Mouse (Mus musculus) heart, embryonic 14.5 days (tissue): ENCODE results near the gene Naaladl2. TPM values are rescaled to one million over a fixed set of nuclear protein-coding genes. Genes with fewer than 3 reads are reported as not detected.

Experiments used
- ATAC-seq: fragments of 200-750 bp; cut with Nextera tagmentation; 2 replicates; pipeline ENCODE4 v1.8.0; 2017; ENCODE audit warnings: low read depth, moderate TSS enrichment; ENCODE audit not compliant: insufficient number of reproducible peaks, insufficient read depth, low FRiP score
- H3K27ac ChIP-seq, 2 experiments: fragments of 200-500 bp in 1 of 2; fragments of 300-500 bp in 1 of 2; sonication (generic) in 1 of 2; replicated peaks in 1 of 2; 2 replicates each; pipeline ENCODE4 v1.5.1; 2012 to 2014; ENCODE audit warnings: low read depth in 2 of 2, low read length in 2 of 2, control low read depth in 1 of 2, mild to moderate bottlenecking in 1 of 2, mixed read lengths in 1 of 2; ENCODE audit not compliant: control insufficient read depth in 1 of 2, insufficient read depth in 1 of 2
- H3K27me3 ChIP-seq: fragments of 300-500 bp; sonication (generic); 2 replicates; pipeline ENCODE4 v1.6.1; 2014; ENCODE audit warnings: mild to moderate bottlenecking, low read length, control low read depth; ENCODE audit not compliant: control insufficient read depth, insufficient read depth
- H3K36me3 ChIP-seq: fragments of 300-500 bp; sonication (generic); 2 replicates; pipeline ENCODE4 v1.6.1; 2014; ENCODE audit warnings: mild to moderate bottlenecking, control low read depth, low read length, mixed read lengths; ENCODE audit not compliant: control insufficient read depth, insufficient read depth
- H3K4me1 ChIP-seq, 2 experiments: fragments of 200-500 bp in 1 of 2; fragments of 300-500 bp in 1 of 2; sonication (generic) in 1 of 2; 2 replicates each; pipeline ENCODE4 v1.6.1; 2012 to 2014; ENCODE audit warnings: low read length in 2 of 2, control low read depth in 1 of 2, mixed read lengths in 1 of 2; ENCODE audit not compliant: control insufficient read depth in 2 of 2, insufficient read depth in 2 of 2
- H3K4me2 ChIP-seq: fragments of 300-500 bp; sonication (generic); 2 replicates; pipeline ENCODE4 v1.6.1; 2014; ENCODE audit warnings: mild to moderate bottlenecking, low read length
- H3K4me3 ChIP-seq, 2 experiments: fragments of 200-500 bp in 1 of 2; fragments of 300-500 bp in 1 of 2; sonication (generic) in 1 of 2; 2 replicates each; pipeline ENCODE4 v1.5.1; 2012 to 2014; ENCODE audit warnings: low read length in 2 of 2, mild to moderate bottlenecking in 2 of 2, control low read depth in 1 of 2, low read depth in 1 of 2, moderate library complexity in 1 of 2; ENCODE audit not compliant: control insufficient read depth in 1 of 2, insufficient read depth in 1 of 2
- H3K9ac ChIP-seq: fragments of 300-500 bp; sonication (generic); 2 replicates; pipeline ENCODE4 v1.6.1; 2014; ENCODE audit warnings: mild to moderate bottlenecking, low read length
- H3K9me3 ChIP-seq: fragments of 300-500 bp; sonication (generic); 2 replicates; pipeline ENCODE4 v1.6.1; 2016; ENCODE audit warnings: low read length, control low read depth; ENCODE audit not compliant: control insufficient read depth
- WGBS: fragments of 180-500 bp; shearing (Covaris S2); extraction: QIAGEN DNeasy Blood & Tissue Kit; methylation state at CpG from one replicate; pipeline ENCODE4 v1.1.7; 2014; 5-methylcytosine and 5-hydroxymethylcytosine counted together
- polyA plus RNA-seq: library from polyadenylated mRNA; unstranded; fragments of >200 nt; fragmentation: Nextera tagmentation; extraction: Ambion mirVana; gene quantifications from 2 replicates; pipeline ENCODE4 v1.2.1, GENCODE M21; 2014

Gene Naaladl2
- polyA plus RNA-seq, 1 experiment from 2014 or later: 3.1 TPM

GRCm38 (mm10) chr3:24787451-24788148, 356.5 kb downstream of the Naaladl2 start:
- Histone ChIP-seq H3K9me3 (no peaks in the 10 kb centered on the region), H3K27ac (no peak overlapping the region), H3K4me3 (no peak overlapping the region), H3K4me2 (no peak overlapping the region), H3K9ac (no peak overlapping the region), H3K36me3 (no peaks in the 10 kb centered on the region), H3K4me1 (peaks cover 5 to 6% of the 10 kb centered on the region in 2 experiments; a peak in 1 of 4 replicates), H3K27me3 (no peaks in the 10 kb centered on the region)
- no peak for ATAC-seq
- WGBS: 76% methylated on average over 1 of the region's 1 CpGs

DNA sequence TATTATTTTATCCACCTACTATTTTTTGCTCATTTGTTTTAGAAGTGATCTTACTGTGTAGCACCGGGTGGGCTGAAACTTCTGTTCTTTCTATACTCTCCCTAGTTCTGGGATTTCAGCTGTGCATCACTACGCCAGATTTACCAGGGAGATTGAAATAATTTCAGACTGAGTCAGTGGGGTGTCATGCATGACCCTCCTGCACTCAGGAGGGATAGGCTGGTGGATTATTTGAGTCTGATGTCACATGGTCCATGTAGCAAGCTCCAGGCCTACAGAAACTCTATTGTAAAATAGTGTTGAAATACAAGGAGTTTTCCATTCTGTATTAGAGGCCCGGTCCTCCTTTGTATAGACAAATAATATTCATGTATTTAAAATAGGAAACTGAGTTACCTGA, 360.0 kb downstream of the Naaladl2 start:
- no peak overlapping the region for H3K4me2 ChIP-seq
- H3K4me3 ChIP-seq: no peak overlapping the region
- peaks cover 5 to 6% of the 10 kb centered on the region in 2 experiments; a peak in 1 of 4 replicates for H3K4me1 ChIP-seq
- no peak for ATAC-seq
- H3K27me3 ChIP-seq: no peaks in the 10 kb centered on the region
- no peaks in the 10 kb centered on the region for H3K9me3 ChIP-seq
- H3K9ac ChIP-seq: no peak overlapping the region
- H3K36me3 ChIP-seq: no peaks in the 10 kb centered on the region
- H3K27ac ChIP-seq: no peak overlapping the region
- 86% methylated on average over 3 of the region's 3 CpGs for WGBS

DNA sequence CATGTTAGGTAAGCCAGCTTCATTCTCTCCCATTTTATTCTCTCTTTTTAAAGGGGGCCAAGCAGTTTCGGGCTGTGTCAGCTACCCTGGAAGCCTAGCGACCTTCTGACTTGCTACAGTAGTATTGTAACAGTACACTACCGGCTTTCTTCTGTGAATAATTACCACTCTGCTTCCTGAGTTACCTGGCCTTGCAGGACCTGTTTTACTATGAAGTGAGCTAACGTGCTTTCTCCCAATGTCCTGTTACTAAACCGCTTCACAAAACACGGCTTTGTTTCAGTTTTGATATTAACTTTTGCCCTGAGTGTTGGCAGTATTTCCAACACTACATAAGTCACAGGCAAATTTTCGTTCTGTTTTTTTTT, 360.6 kb downstream of the Naaladl2 start:
- no peak overlapping the region for H3K4me3 ChIP-seq
- no peak overlapping the region for H3K9ac ChIP-seq
- no peak for ATAC-seq
- WGBS: 65% methylated on average over 7 of the region's 7 CpGs
- no peaks in the 10 kb centered on the region for H3K9me3 ChIP-seq
- peak overlapping the region; percentile 56 for H3K4me2 ChIP-seq
- no peaks in the 10 kb centered on the region for H3K27me3 ChIP-seq
- H3K4me1 ChIP-seq: peaks cover 5 to 6% of the 10 kb centered on the region in 2 experiments; a peak in 1 of 4 replicates
- no peak overlapping the region for H3K27ac ChIP-seq
- no peaks in the 10 kb centered on the region for H3K36me3 ChIP-seq

GRCm38 (mm10) chr3:24782784-24783461, 361.1 kb downstream of the Naaladl2 start:
- Histone ChIP-seq H3K9me3 (no peaks in the 10 kb centered on the region), H3K27ac (peak overlapping the region; percentile 50 to 54; a peak in 3 of 4 replicates), H3K27me3 (no peaks in the 10 kb centered on the region), H3K4me3 (peak overlapping the region in 1 of 2 experiments; percentile 9; a peak in 2 of 4 replicates), H3K36me3 (no peaks in the 10 kb centered on the region), H3K4me2 (peak overlapping the region; percentile 56), H3K9ac (peak overlapping the region; percentile 30; the same call in 1 of the 2 replicates), H3K4me1 (peaks cover 5 to 6% of the 10 kb centered on the region in 2 experiments; a peak in 1 of 4 replicates)
- peak; percentile 43; the same call in 1 of the 2 replicates for ATAC-seq
- WGBS: 13% methylated on average over 10 of the region's 10 CpGs

DNA sequence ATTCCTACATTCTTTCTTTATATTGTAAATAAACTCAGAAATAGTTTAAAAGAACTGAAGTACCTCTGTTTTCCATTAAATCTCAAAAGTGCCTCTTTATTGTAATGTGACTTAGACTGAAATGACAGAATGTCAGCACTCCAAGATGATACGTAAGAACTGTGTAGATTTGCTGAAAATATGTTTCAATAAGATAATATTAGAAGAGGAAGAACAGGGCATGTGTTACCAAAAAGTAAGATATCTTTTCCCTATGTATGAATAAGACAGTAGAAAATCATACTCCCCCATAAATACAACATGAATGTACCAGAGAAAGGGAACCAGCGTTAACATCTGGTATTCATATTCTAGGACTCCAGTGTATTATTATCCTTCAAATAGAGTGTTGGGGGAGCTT, 362.4 kb downstream of the Naaladl2 start:
- Histone ChIP-seq H3K4me3 (no peak overlapping the region), H3K4me1 (peaks cover 5 to 6% of the 10 kb centered on the region in 2 experiments; a peak in 1 of 4 replicates), H3K36me3 (no peaks in the 10 kb centered on the region), H3K27ac (no peak overlapping the region), H3K27me3 (no peaks in the 10 kb centered on the region), H3K4me2 (no peak overlapping the region), H3K9me3 (no peaks in the 10 kb centered on the region), H3K9ac (no peak overlapping the region)
- ATAC-seq: no peak
- WGBS: 88% methylated on average over 2 of the region's 2 CpGs

DNA sequence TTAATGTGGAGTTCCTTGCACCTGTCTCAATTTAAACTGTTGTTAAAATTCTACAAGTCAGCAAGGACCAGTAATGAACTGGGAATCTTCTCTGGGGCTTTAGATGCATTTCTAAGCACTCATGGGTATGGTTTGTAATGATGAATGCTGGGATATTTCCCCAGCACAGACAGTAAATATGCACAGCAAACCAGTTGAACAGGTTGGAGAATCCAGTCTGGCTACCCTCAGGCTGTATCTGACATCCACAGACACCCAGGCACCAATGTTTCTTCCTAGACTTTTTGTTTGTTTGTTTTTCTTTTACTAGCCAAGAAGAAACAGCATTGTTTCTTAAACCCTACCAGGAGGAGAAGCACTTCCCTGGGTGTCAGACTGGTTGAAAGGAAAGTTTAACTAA, 365.6 kb downstream of the Naaladl2 start:
- no peaks in the 10 kb centered on the region for H3K36me3 ChIP-seq
- no peaks in the 10 kb centered on the region for H3K9me3 ChIP-seq
- no peaks in the 10 kb centered on the region for H3K27me3 ChIP-seq
- peaks cover 5% of the 10 kb centered on the region in 2 experiments; a peak in 1 of 4 replicates for H3K4me1 ChIP-seq
- no peak for ATAC-seq
- H3K9ac ChIP-seq: no peak overlapping the region
- H3K4me3 ChIP-seq: no peak overlapping the region
- H3K4me2 ChIP-seq: no peak overlapping the region
- no peak overlapping the region for H3K27ac ChIP-seq

- Histone ChIP-seq H3K36me3 (no peaks in the 10 kb centered on the region), H3K4me3 (no peak overlapping the region), H3K27ac (no peak overlapping the region), H3K27me3 (no peaks in the 10 kb centered on the region), H3K4me2 (no peak overlapping the region), H3K9ac (no peak overlapping the region), H3K4me1 (no peaks in the 10 kb centered on the region), H3K9me3 (no peaks in the 10 kb centered on the region)
- WGBS: 56% methylated on average over 3 of the region's 3 CpGs
- ATAC-seq: no peak
These were observed 395.0 kb downstream of the Naaladl2 start for GRCm38 (mm10) chr3:24749055-24749454.
